Mouse (Mus musculus) lung, postnatal 0 days (tissue): ENCODE measurements around the gene Mfn2. TPM values are rescaled to one million over a fixed set of nuclear protein-coding genes. Genes with fewer than 3 reads are reported as not detected.

ENCODE experiments used
- ATAC-seq: fragments of 200-750 bp; cut with Nextera tagmentation; 2 replicates; pipeline ENCODE4 v1.8.0; 2017; ENCODE audit warnings: moderate library complexity
- DNase-seq: peaks from one replicate; pipeline ENCODE4 v3.0.0-alpha.2; 2016; ENCODE audit warnings: low spot score
- H3K27ac ChIP-seq: fragments of 300-500 bp; sonication (generic); 2 replicates; pipeline ENCODE4 v1.5.1; 2014; ENCODE audit warnings: antibody characterized with exemption, mild to moderate bottlenecking, low read length, mixed read lengths
- H3K27me3 ChIP-seq: fragments of 300-500 bp; sonication (generic); replicated peaks from 2 replicates; pipeline ENCODE4 v1.6.1; 2014; ENCODE audit warnings: low read length, mixed read lengths; ENCODE audit not compliant: insufficient read depth
- H3K36me3 ChIP-seq: fragments of 300-500 bp; sonication (generic); 2 replicates; pipeline ENCODE4 v1.6.1; 2014; ENCODE audit warnings: low read length, mixed read lengths; ENCODE audit not compliant: insufficient read depth
- H3K4me1 ChIP-seq: fragments of 300-500 bp; sonication (generic); 2 replicates; pipeline ENCODE4 v1.6.1; 2014; ENCODE audit warnings: antibody characterized with exemption, low read depth, low read length, mixed read lengths; ENCODE audit not compliant: insufficient read depth
- H3K4me2 ChIP-seq: fragments of 300-500 bp; sonication (generic); replicated peaks from 2 replicates; pipeline ENCODE4 v1.6.1; 2014; ENCODE audit warnings: low read depth, mild to moderate bottlenecking, low read length, moderate library complexity, mixed read lengths
- H3K4me3 ChIP-seq: fragments of 300-500 bp; sonication (generic); 2 replicates; pipeline ENCODE4 v1.5.1; 2014; ENCODE audit warnings: low read depth, low read length
- H3K9ac ChIP-seq: fragments of 300-500 bp; sonication (generic); replicated peaks from 2 replicates; pipeline ENCODE4 v1.6.1; 2014; ENCODE audit warnings: low read depth, mild to moderate bottlenecking
- H3K9me3 ChIP-seq: fragments of 300-500 bp; sonication (generic); 2 replicates; pipeline ENCODE4 v1.6.1; 2016; ENCODE audit warnings: low read length, mixed read lengths
- CTCF ChIP-seq: IDR thresholded peaks from 2 replicates; pipeline ENCODE4 v1.5.1; 2016; ENCODE audit warnings: antibody characterized with exemption, mild to moderate bottlenecking
- EP300 ChIP-seq: IDR thresholded peaks from 2 replicates; pipeline ENCODE4 v1.6.1; 2016; ENCODE audit warnings: antibody characterized with exemption, mild to moderate bottlenecking, control low read depth
- WGBS: fragments of 180-500 bp; shearing (Covaris S2); extraction: QIAGEN DNeasy Blood & Tissue Kit; methylation state at CpG from one replicate; pipeline ENCODE4 v1.1.7; 2014; 5-methylcytosine and 5-hydroxymethylcytosine counted together
- polyA plus RNA-seq: library from polyadenylated mRNA; unstranded; fragments of >200 nt; fragmentation: Nextera tagmentation; extraction: Ambion mirVana; gene quantifications from 2 replicates; pipeline ENCODE4 v1.2.1, GENCODE M21; 2015

The Mfn2 gene
- polyA plus RNA-seq, 1 experiment from 2014 or later: 19.7 TPM

- TF ChIP-seq EP300 (no peak), CTCF (0 out of 2 replicates have a peak, but pooled peaks have one; percentile 16)
- ATAC-seq (peak; percentile 71), DNase-seq (peak; percentile 98)
- 2% methylated on average over 18 of the region's 35 CpGs for WGBS
- Histone ChIP-seq H3K9me3 (no peaks in the 10 kb centered on the region), H3K4me3 (peak within 1 kb of the TSS; percentile 91), H3K4me2 (peak within 1 kb of the TSS; percentile 98), H3K27ac (peak within 1 kb of the TSS; percentile 85), H3K4me1 (peaks cover 12% of the 10 kb centered on the region; the same call in 1 of the 2 replicates), H3K9ac (peak within 1 kb of the TSS; percentile 63), H3K36me3 (peaks cover 19% of the 10 kb centered on the region), H3K27me3 (no peaks in the 10 kb centered on the region)
These were observed 36.1 kb upstream of the Mfn2 start, which contains the start of gene 2510039O18Rik for GRCm38 (mm10) chr4:147940576-147941044. TSS of gene 2510039O18Rik (plus strand) at chr4:147940895.

DNA sequence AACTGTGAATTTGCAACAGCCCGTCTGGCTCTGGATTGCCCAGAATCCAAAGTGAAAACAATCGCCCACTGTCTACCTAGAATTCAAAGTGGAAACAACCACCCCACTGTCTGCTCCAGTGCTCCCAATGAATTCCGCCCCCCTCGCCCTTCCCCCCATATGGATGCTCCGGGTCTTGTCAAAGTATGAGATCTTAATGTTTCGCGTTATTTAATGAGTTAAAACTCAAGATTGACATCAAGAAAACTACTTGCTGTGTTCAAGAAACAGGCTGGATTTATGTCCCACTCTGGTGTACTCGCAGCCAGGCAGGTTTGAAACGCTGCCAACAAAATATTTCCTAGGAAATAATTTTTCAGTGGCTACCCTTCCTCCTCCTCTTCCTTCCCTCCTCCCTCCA is 35.6 kb upstream of the Mfn2 start:
- 35% methylated on average over 9 of the region's 9 CpGs for WGBS
- H3K9ac ChIP-seq: no peak overlapping the region
- peaks cover 12% of the 10 kb centered on the region; the same call in 1 of the 2 replicates for H3K4me1 ChIP-seq
- H3K9me3 ChIP-seq: no peaks in the 10 kb centered on the region
- H3K27me3 ChIP-seq: no peaks in the 10 kb centered on the region
- peaks cover 14% of the 10 kb centered on the region for H3K36me3 ChIP-seq
- no peak for DNase-seq
- H3K4me2 ChIP-seq: peak overlapping the region; percentile 98
- no peak for ATAC-seq
- TF ChIP-seq CTCF (no peak), EP300 (no peak)
- peak overlapping the region; percentile 91; the same call in 1 of the 2 replicates for H3K4me3 ChIP-seq
- peak overlapping the region; percentile 66 for H3K27ac ChIP-seq

DNA sequence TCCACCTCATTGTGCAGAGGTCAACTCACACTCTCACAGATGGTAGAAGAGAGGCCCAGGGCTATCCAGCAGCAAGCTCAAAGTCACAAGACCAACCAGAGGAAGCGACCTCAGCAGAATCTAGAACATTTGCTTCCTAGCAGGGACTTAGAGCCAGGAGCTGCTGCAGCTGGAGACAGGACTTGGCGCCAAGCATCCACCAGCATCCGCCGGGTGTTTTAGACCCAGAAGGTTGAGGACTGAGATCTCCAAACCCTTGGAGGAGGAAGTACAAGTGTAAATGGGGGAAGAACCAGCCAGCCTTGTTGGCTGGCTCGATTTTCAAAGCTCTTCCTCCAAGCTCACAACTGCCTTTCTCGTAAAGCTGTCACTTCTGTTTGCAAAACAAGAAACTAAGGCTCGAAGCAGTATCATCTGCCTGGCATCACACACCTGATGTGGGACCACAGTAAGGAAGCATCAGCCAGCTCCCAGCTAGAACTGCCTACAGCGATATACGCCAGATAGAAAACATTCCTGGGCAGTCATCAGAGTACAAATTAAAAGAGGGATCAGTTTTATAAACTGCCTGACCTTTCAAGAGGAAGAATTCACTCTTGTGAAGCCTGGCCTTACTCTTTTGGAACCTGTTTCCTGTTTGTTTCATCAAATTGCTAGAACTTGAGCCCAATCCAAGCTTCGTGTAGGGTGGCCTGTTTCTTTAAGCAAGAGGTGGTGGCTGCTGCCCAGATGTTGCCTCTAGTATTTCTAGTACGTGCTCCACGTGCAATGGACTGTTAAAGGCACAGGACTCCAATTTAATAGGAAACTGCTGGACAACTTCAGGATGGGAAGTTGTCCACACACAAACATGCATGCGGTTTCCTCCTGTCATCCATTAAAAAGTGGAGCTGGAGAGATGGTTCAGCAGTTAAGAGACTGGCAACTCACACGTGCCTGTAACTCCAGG is 33.9 kb upstream of the Mfn2 start:
- H3K36me3 ChIP-seq: no peaks in the 10 kb centered on the region
- H3K4me2 ChIP-seq: no peak overlapping the region
- no peak overlapping the region for H3K9ac ChIP-seq
- no peaks in the 10 kb centered on the region for H3K27me3 ChIP-seq
- WGBS: 36% methylated on average over 14 of the region's 14 CpGs
- DNase-seq: peak; percentile 72
- no peaks in the 10 kb centered on the region for H3K9me3 ChIP-seq
- H3K27ac ChIP-seq: peak overlapping the region; percentile 68
- TF ChIP-seq EP300: 0 out of 2 replicates have a peak, but pooled peaks have one; percentile 14
- TF ChIP-seq CTCF: no peak
- ATAC-seq: peak; percentile 19
- H3K4me1 ChIP-seq: peaks cover 12% of the 10 kb centered on the region; the same call in 1 of the 2 replicates
- no peak overlapping the region for H3K4me3 ChIP-seq

DNA sequence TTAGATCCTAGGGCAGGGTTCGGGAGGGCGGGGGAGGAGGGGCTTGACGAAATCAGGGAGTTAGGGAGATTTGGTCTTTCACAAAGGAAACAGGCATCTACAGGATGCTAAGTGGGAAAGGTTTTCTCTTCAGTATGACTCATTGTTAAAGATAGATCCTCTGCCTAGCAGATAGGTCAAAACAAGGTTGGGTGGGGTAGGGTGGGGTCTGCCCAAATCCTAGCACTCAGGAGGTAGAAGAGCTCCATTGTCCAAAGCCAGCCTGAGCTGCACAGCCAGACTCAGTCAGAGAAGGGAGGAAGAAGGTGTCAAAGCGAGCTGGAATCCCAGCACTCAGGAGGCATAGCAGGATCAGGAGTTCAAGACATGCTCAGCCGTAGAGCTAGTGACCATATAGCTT is 33.0 kb upstream of the Mfn2 start:
- H3K4me2 ChIP-seq: no peak overlapping the region
- peak overlapping the region; percentile 68 for H3K27ac ChIP-seq
- no peaks in the 10 kb centered on the region for H3K36me3 ChIP-seq
- peaks cover 12% of the 10 kb centered on the region; the same call in 1 of the 2 replicates for H3K4me1 ChIP-seq
- no peaks in the 10 kb centered on the region for H3K9me3 ChIP-seq
- 60% methylated on average over 5 of the region's 5 CpGs for WGBS
- DNase-seq: peak; percentile 15
- TF ChIP-seq EP300 (no peak), CTCF (no peak)
- no peak overlapping the region for H3K9ac ChIP-seq
- ATAC-seq: no peak
- H3K4me3 ChIP-seq: no peak overlapping the region
- H3K27me3 ChIP-seq: no peaks in the 10 kb centered on the region

- Histone ChIP-seq H3K4me3 (peak overlapping the region; percentile 74), H3K27me3 (no peaks in the 10 kb centered on the region), H3K36me3 (no peaks in the 10 kb centered on the region), H3K9ac (peak overlapping the region; percentile 76), H3K4me1 (peaks cover 9% of the 10 kb centered on the region; the same call in 1 of the 2 replicates), H3K27ac (peak overlapping the region; percentile 78), H3K9me3 (no peaks in the 10 kb centered on the region), H3K4me2 (peak overlapping the region; percentile 81)
- DNase-seq (no peak), ATAC-seq (no peak)
- WGBS: 34% methylated on average over 3 of the region's 3 CpGs
- TF ChIP-seq EP300 (no peak), CTCF (no peak)
These were observed 32.5 kb upstream of the Mfn2 start for GRCm38 (mm10) chr4:147937021-147937420.

GRCm38 (mm10) chr4:147936331-147936954 is 31.9 kb upstream of the Mfn2 start, which contains the start of gene Plod1:
TSS of gene Plod1 (minus strand) at chr4:147936767.
- H3K4me1 ChIP-seq: peaks cover 3% of the 10 kb centered on the region; the same call in 1 of the 2 replicates
- WGBS: under 1% methylated on average over 47 of the region's 51 CpGs

More at GRCm38 (mm10) chr4:147936331-147936954, 31.9 kb upstream of the Mfn2 start, which contains the start of gene Plod1:
- H3K27me3 ChIP-seq: no peaks in the 10 kb centered on the region
- peak within 1 kb of the TSS; percentile 76 for H3K9ac ChIP-seq
- peak within 1 kb of the TSS; percentile 78 for H3K27ac ChIP-seq
- H3K36me3 ChIP-seq: no peaks in the 10 kb centered on the region
- peak within 1 kb of the TSS; percentile 74 for H3K4me3 ChIP-seq
- no peak for TF ChIP-seq EP300
- TF ChIP-seq CTCF: peak; percentile 25; the same call in 1 of the 2 replicates
- ATAC-seq (peak; percentile 77), DNase-seq (peak; percentile 86)
- H3K4me2 ChIP-seq: peak within 1 kb of the TSS; percentile 81
- H3K9me3 ChIP-seq: no peaks in the 10 kb centered on the region
